ENCODE assay signal across 16 mouse cellular contexts in the genomic region with DNA sequence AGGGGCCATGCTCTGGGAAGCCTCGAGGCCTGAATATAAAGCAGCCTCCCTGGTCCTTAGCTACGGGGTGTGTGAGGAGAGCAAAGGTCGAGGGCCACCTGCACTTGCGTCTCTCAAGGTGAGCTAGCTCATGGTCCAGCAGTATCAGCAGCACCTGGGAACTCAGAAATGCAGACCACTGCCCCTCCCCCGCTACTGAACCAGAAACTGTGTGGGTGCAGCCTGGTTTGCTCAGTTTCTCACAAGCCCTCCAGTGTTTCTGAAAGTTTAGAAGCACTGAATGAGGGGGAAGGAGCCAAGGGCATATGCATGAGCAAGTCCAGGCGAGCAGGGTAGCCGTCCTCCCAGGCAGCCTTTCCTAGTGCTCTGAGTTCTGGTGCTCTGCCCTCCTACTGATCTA.
"Had no signal": no experiment of that assay in that cellular context is flagged by ENCODE, and none has a peak within 500 bp of the region (broad histone marks: within the 10 kb centered on the region; RNA-seq: fewer than 3 reads in every experiment).

No protein-coding gene starts in this region.

- H3K9ac ChIP-seq: kidney, embryonic 15.5 days; liver, embryonic 15.5 days; midbrain, embryonic 13.5 days; neural tube, embryonic 15.5 days; stomach, embryonic 15.5 days had no signal

- H3K27ac ChIP-seq: kidney, embryonic 15.5 days; liver, embryonic 15.5 days; midbrain, embryonic 13.5 days; neural tube, embryonic 15.5 days; stomach, embryonic 15.5 days had no signal

- H3K4me1 ChIP-seq: liver, embryonic 15.5 days; midbrain, embryonic 13.5 days; neural tube, embryonic 15.5 days; stomach, embryonic 15.5 days had no signal

- ATAC-seq: lung, postnatal 0 days; midbrain, embryonic 13.5 days had no signal

- DNase-seq: kidney, adult 2 months; kidney, postnatal 14 days; layer of hippocampus, postnatal 36 days; left cerebral cortex, postnatal 4 days; lung, adult 2 months; lung, postnatal 36 days; thymus, adult 2 months; thymus, postnatal 25 days had no signal

- H3K27me3 ChIP-seq: kidney, embryonic 15.5 days; midbrain, embryonic 13.5 days; neural tube, embryonic 15.5 days; stomach, embryonic 15.5 days had no signal

- H3K4me2 ChIP-seq: kidney, embryonic 15.5 days; liver, embryonic 11.5 days; liver, embryonic 15.5 days; midbrain, embryonic 13.5 days; neural tube, embryonic 15.5 days; stomach, embryonic 15.5 days had no signal

- H3K9me3 ChIP-seq: kidney, embryonic 15.5 days; liver, embryonic 15.5 days; midbrain, embryonic 13.5 days; neural tube, embryonic 15.5 days; stomach, embryonic 15.5 days had no signal

- H3K4me3 ChIP-seq: kidney, embryonic 15.5 days; liver, embryonic 15.5 days; midbrain, embryonic 13.5 days; myocyte; neural tube, embryonic 15.5 days; stomach, embryonic 15.5 days had no signal

- H3K36me3 ChIP-seq: kidney, embryonic 15.5 days; liver, embryonic 15.5 days; midbrain, embryonic 13.5 days; neural tube, embryonic 15.5 days; stomach, embryonic 15.5 days had no signal
